15 mouse cellular contexts compared by ENCODE assay signal in the genomic region with DNA sequence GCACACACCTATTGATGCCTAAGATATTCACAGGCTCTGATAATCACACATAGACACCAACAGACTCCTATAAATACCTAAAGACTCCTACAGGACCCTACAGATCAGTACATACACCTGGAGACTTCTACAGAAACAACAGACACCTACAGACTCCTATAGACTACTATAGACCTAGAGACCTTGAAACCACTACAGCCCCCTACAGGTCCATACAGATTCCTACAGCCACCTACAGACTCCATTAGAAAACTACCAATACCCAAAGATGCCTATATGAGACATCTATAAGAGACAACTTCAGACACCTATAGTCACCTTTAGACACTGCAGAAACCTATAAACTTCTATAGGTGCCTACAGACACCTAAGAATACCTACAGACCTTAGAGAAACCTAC. TPM values are rescaled to one million over a fixed set of nuclear protein-coding genes. Genes with fewer than 3 reads are reported as not detected.
DNase-seq lines count a peak whose midpoint lies in the region; ATAC-seq lines count a peak whose summit lies in the region.
"Had no signal": no experiment of that assay in that cellular context is flagged by ENCODE, and none has a peak within 500 bp of the region (broad histone marks: within the 10 kb centered on the region; RNA-seq: fewer than 3 reads in every experiment).

No protein-coding gene starts in this region.

- peak; percentile 33 for DNase-seq in kidney, adult 9 months
- no peak for DNase-seq in kidney, adult 8-10 months
- peak; percentile 5 for DNase-seq in thymus, postnatal 4 days
- no peak for DNase-seq in thymus, postnatal 36 days
- DNase-seq in frontal cortex, postnatal 25 days (ENCODE audit: low spot score in 2 of 2), result no peak
- no peak for DNase-seq in embryo, embryonic 10.5 days (ENCODE audit: low spot score)
- DNase-seq: adrenal gland, postnatal 10 days; cerebellum, adult 8-10 months; heart, postnatal 36 days; kidney, postnatal 10 days; left cerebral cortex, postnatal 4 days; lung, postnatal 14 days; right cerebral cortex, postnatal 14 days had no signal

- peak; percentile 74 for ATAC-seq in granulocyte monocyte progenitor cell, adult 5-6 weeks (replicated peaks; ENCODE audit: poor library complexity, severe bottlenecking)
- ATAC-seq: Patski had no signal

RNA-seq across cellular contexts. Expression of a gene that starts 14.4 kb away (rescaled TPM):
- total RNA-seq in granulocyte monocyte progenitor cell, adult 5-6 weeks (2014; fragmentation: Nextera tagmentation), result 39.6 and 41.7 TPM in 2 replicates
- 5.3 and 10.5 TPM in 2 replicates for total RNA-seq in granulocyte monocyte progenitor cell, adult 5-6 weeks (2017)

RNA-seq across cellular contexts. Expression of a gene that starts 41.5 kb away (rescaled TPM):
- total RNA-seq in granulocyte monocyte progenitor cell, adult 5-6 weeks (2014; fragmentation: Nextera tagmentation), result not detected in 2 replicates
- not detected in 2 replicates for total RNA-seq in granulocyte monocyte progenitor cell, adult 5-6 weeks (2017)

RNA-seq across cellular contexts. Expression of a gene that starts 48.2 kb away (rescaled TPM):
- total RNA-seq in granulocyte monocyte progenitor cell, adult 5-6 weeks (2014; fragmentation: Nextera tagmentation), result 37.5 and 43.6 TPM in 2 replicates
- total RNA-seq in granulocyte monocyte progenitor cell, adult 5-6 weeks (2017), result 11.5 and 13.3 TPM in 2 replicates

RNA-seq across cellular contexts. Expression of a gene that starts 52.2 kb away (rescaled TPM):
- 2.2 TPM in 1 of 2 replicates, not detected in the other for total RNA-seq in granulocyte monocyte progenitor cell, adult 5-6 weeks (2014; fragmentation: Nextera tagmentation)
- total RNA-seq in granulocyte monocyte progenitor cell, adult 5-6 weeks (2017), result not detected in 2 replicates

RNA-seq across cellular contexts. Expression of a gene that starts 55.2 kb away (rescaled TPM):
- 124 and 140 TPM in 2 replicates for total RNA-seq in granulocyte monocyte progenitor cell, adult 5-6 weeks (2014; fragmentation: Nextera tagmentation)
- total RNA-seq in granulocyte monocyte progenitor cell, adult 5-6 weeks (2017), result 83.1 and 128 TPM in 2 replicates

Comparison
In these comparisons a context has a peak if more than half of its experiments do, and no peak if none do; other contexts are left out.
1. DNase-seq: peak in kidney, adult 9 months (single experiment) and thymus, postnatal 4 days (single experiment); none in kidney, adult 8-10 months (0 of 2), thymus, postnatal 36 days (0 of 2), frontal cortex, postnatal 25 days (0 of 2) and embryo, embryonic 10.5 days (single experiment).